Mouse (Mus musculus): ENCODE results near the gene Terb1.

DNA sequence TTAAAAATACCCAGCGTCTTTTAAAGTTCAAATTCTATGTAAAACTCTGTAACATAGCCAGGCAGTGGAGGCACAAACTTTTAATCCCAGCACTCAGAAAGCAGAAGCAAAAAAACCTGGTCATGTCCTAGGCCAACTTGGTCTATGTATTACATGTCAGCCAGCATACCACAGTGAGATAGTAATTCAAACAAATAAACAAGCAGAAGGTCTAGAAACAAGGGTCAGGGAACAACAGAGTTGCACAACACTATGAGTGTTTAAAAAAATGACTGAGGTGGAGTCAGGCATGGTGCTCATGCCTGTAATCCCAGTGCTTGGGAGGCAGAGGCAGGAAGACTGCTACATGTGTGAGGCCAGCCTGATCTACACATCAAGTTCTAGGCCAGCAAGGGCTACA, 30.6 kb downstream of the Terb1 start:
- no peak for TF ChIP-seq GATA1 (IDR thresholded peaks at IDR 0.05; ENCODE audit: borderline replicate concordance, low read length)
- no peak for TF ChIP-seq TAL1 (conservative IDR thresholded peaks at IDR 0.05; ENCODE audit: low read depth, low read length)
- TF ChIP-seq CTCF (IDR thresholded peaks at IDR 0.05; ENCODE audit: low read depth, low read length), result no peak
- no peak for TF ChIP-seq GATA2 (IDR thresholded peaks at IDR 0.05; ENCODE audit: borderline replicate concordance, low read depth, low read length)
- no peak for TF ChIP-seq POLR2AphosphoS5 (IDR thresholded peaks at IDR 0.05; ENCODE audit: insufficient replicate concordance, low read depth, low read length)
